Mouse (Mus musculus) gastrocnemius, postnatal 25 days (tissue): ENCODE data around the gene Tti1. TPM values are rescaled to one million over a fixed set of nuclear protein-coding genes. Genes with fewer than 3 reads are reported as not detected.
A peak's percentile ranks its signal among the peaks of the same experiment; 100 is the strongest.

Source experiments
- DNase-seq: peaks from one replicate; pipeline ENCODE4 v3.0.0; 2022
- total RNA-seq, 2 experiments: library from RNA; stranded (reverse); gene quantifications; 1 replicate in 1 of 2; 2 replicates in 1 of 2; pipeline ENCODE4 v1.2.3; 2021

The Tti1 gene
- total RNA-seq, 2 experiments from 2014 or later, result 15.1 to 17.9 TPM

- no peak for DNase-seq
Measured at GRCm38 (mm10) chr2:157970669-157971068, 57.6 kb downstream of the Tti1 start.

GRCm38 (mm10) chr2:157970124-157970523 is 58.1 kb downstream of the Tti1 start:
- DNase-seq, result no peak

GRCm38 (mm10) chr2:157967856-157968255 is 60.4 kb downstream of the Tti1 start:
- DNase-seq, result no peak

- DNase-seq, result no peak
Measured at GRCm38 (mm10) chr2:157957707-157958108, 70.5 kb downstream of the Tti1 start.

- no peak for DNase-seq
Measured at GRCm38 (mm10) chr2:157953978-157954377, 74.3 kb downstream of the Tti1 start.

- no peak for DNase-seq
Measured at GRCm38 (mm10) chr2:157944156-157944893, 83.9 kb downstream of the Tti1 start.

GRCm38 (mm10) chr2:157943514-157944155 is 84.6 kb downstream of the Tti1 start:
- DNase-seq, result peak; percentile 50

- no peak for DNase-seq
Measured at GRCm38 (mm10) chr2:157940586-157941185, 87.5 kb downstream of the Tti1 start.

GRCm38 (mm10) chr2:157936676-157937075 is 91.6 kb downstream of the Tti1 start:
- DNase-seq, result no peak

GRCm38 (mm10) chr2:157935444-157936171 is 92.6 kb downstream of the Tti1 start:
- no peak for DNase-seq

- no peak for DNase-seq
Measured at GRCm38 (mm10) chr2:157932655-157933054, 95.6 kb downstream of the Tti1 start.

Other genes with a start within 250 kb of the Tti1 start
- not detected for gene Vstm2l, start 113.8 kb downstream of the Tti1 start, total RNA-seq
- 10 to 100 TPM; 23.7 to 31.7 TPM for gene Rprd1b, start 64 bp upstream of the Tti1 start, total RNA-seq
- 10 to 100 TPM; 47.9 to 52.3 TPM for gene Tgm2, start 118.0 kb upstream of the Tti1 start, total RNA-seq
- gene D630003M21Rik, start 200.8 kb upstream of the Tti1 start, total RNA-seq, result 1 to 10 TPM; 1.8 to 2.0 TPM
- gene Bpi, start 229.7 kb upstream of the Tti1 start, total RNA-seq, result not detected